Mouse (Mus musculus): ENCODE data around the gene Dand5.

Gene Dand5

DNA sequence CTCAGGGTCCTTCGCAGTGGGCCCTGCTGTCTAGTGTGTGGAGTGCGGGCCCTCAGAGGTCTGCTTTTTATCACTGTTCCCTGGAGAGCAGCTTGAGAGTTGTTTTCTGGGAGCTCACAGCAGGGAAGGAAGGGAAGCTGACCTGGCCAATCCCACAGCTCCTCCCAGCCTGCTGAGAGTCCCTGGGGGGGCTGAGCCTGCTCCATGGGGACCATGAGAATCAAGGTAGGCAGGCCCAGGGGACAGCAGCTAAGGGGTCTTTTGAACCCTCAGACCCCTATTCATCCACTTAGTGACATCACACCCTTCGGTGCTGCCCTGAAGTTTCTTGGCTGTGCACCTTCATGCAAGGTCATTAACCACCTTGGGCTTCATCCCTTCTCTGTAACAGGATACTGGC, at the start of gene Dand5:
Dand5 (minus strand) TSS at position 101 of the 400 bp plus-strand sequence.
- no peak for DNase-seq (ENCODE audit: low spot score)

DNA sequence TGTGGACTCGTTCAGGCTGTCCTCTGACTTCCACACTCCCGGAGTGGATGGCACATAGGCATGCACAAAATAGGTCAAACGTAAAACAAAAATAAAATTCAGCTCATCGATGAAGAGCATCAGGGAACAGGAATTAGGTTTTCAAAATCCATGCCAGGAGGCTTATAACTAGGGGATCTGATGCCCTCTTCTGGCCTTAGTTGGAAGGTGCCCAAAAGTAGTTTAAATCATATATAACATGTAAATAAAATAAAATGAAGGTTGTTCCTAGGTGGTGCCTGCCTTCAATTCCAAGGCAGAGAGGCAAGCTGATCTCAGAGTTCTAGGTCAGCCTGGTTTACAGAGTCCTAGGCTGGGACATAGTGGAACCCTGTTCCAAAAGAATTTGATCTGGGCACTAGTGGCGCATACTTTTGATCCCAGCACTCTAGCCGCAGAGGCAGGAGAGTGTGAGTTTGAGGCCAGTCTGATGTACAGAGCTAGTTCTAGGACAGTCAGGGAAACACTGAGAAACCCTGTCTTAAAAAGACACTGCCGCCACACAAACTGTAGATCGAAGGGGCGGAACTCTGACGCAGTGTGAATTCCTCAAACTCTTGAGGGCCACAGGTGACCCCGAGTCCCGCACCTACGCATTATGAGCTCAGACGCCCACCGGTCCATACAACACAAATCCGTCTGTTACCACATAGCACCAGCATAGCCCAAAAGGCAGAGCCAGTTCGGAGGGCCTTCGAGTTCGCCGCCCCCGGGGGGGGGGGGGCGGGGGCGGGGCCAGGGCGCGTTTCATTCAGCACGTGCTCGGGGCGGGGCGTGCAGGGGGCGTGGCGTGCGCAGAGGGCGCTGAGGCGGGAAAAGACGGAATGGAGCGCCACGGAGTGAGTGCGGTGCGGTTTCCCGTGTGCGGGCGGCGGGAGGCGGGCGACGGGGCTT, 49.0 kb upstream of the Dand5 start, which contains the start of gene Syce2:
Syce2 (plus strand) TSS at position 736 of the 933 bp plus-strand sequence.
- DNase-seq (ENCODE audit: low spot score): peak; percentile 84

DNA sequence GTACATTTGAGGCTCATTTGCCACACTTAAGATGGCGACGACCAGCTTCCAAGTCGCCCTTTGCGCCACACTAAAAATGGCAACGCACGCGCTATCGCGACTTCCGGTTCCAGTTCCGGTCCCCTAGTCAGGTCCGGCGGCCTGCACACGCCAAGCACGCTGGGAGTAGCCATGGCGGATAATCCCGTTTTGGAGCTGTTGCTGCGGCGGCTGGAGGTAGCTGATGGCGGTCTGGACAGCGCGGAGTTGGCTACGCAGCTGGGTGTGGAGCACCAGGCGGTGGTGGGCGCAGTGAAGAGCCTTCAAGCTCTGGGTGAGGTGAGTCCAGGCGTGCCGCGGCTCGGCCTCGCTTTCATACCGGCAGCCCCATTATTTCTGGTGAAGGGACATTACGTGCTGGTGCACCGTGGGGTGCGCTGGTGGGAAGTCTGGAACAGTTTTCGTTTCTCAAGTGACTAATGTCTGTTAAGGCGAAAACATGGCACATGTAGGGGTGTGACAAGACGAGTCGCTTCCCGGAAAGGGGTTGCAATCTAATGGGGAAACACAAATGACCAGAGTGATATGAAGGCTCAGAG, 34.3 kb upstream of the Dand5 start, which contains the start of gene Farsa:
Farsa (plus strand) TSS at position 126 of the 578 bp plus-strand sequence.
- peak; percentile 90 for DNase-seq (ENCODE audit: low spot score)

GRCm38 (mm10) chr8:84856434-84856833, 33.8 kb upstream of the Dand5 start:
- DNase-seq (ENCODE audit: low spot score): no peak

DNA sequence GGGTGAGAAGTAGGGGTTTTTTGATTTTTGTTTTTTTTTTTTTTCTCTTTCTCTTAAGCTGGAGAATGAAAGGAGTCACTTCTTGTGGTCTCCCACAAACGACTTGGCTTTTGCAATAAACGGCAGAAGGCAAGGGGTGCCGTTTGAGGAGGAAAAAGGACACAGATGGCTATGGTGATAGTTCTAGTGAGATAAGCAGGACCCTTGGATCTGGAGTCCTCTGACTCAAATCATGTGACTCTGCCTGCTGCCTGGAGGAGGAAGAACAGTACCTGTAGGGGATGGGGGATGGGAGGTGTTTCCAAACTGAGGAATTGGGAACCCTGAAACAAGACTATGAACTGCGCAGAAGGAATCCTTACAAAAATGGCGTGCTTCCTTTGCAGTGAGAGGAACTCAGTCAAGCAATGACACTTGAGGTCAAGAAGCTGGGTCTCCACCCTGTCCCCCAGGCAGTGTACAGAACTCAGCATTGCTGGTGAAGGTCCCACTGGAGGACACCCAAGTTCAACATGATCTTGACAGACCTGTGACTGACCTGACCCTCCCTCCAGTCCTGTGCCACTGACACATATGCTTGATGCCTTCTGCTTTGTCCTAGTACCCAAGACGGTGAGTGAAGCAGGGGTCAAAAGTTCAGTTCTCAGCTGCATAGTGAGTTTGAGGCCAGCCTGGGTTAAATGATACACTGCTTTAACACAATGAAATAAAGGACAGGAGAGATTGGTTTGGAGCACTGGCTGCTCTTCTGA, 25.2 kb upstream of the Dand5 start:
- DNase-seq (ENCODE audit: low spot score): peak; percentile 41

GRCm38 (mm10) chr8:84846722-84847572, 24.3 kb upstream of the Dand5 start, which contains the start of gene Calr:
Gene Calr, minus strand, starts transcription at chr8:84846934.
- peak; percentile 100 for DNase-seq (ENCODE audit: low spot score)

DNA sequence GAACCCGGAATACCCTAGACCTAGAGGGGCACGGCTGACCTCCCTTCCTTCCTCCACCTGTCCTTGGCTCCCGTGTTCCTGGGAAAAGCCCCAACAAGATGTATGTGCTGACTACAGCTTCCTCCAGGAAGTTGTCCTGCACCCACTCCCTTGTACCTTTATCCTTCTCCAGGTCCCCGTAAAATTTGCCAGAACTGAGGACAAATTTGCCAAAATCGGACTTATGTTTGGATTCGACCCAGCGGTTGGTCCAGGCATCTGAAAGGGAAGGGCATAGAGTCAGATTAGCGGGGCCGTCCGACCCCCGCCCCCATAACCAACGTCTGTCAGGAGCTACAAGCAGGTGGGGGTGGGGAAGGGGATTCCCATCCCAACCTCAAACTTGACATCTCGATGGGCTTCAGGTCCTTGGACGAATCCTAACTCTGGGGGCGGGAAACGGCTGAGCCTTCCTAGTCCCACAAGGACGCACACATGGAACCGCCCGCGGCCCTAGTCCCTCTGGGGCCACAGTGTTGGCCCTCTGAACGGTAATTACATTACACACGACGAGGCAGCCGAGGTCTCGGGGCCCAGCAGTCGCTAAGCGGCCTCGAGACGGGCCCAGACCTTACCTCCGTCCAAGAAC, 23.6 kb upstream of the Dand5 start:
- no peak for DNase-seq (ENCODE audit: low spot score)

DNA sequence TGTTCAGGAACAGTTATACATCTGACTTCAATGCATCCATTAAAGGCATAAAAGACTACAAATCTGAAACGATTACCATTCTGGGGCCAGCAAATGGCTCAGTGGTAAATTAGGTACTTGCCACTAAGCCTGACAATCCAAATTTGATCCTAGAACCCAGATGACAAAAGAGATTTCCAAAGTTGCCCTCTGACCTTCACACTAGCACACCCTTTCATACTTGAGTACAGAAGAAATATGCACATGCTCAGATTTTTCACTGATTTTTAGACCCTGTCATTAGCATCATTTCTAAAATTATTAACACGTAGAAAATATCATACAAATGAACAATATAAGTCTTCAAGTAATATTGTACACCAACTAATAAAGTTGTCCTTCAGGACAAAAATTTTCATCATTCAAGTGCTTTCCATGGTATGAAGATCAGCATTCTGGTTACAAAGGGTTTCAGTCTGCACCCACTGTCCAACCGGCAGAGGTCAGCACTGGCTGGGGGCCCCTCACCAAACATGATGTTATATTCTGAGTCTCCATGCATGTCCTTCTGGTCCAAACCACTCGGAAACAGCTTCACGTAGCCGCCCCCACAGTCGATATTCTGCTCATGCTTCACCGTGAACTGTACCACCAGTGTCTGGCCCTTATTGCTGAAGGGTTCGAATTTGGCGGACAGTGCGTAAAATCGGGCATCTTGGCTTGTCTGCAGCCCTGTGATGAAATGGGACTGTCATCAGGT, 22.9 kb upstream of the Dand5 start:
- DNase-seq (ENCODE audit: low spot score): no peak

GRCm38 (mm10) chr8:84844397-84845070, 21.9 kb upstream of the Dand5 start:
- DNase-seq (ENCODE audit: low spot score): no peak

- DNase-seq (ENCODE audit: low spot score): no peak
Measured at GRCm38 (mm10) chr8:84841514-84841913, 18.9 kb upstream of the Dand5 start.

DNA sequence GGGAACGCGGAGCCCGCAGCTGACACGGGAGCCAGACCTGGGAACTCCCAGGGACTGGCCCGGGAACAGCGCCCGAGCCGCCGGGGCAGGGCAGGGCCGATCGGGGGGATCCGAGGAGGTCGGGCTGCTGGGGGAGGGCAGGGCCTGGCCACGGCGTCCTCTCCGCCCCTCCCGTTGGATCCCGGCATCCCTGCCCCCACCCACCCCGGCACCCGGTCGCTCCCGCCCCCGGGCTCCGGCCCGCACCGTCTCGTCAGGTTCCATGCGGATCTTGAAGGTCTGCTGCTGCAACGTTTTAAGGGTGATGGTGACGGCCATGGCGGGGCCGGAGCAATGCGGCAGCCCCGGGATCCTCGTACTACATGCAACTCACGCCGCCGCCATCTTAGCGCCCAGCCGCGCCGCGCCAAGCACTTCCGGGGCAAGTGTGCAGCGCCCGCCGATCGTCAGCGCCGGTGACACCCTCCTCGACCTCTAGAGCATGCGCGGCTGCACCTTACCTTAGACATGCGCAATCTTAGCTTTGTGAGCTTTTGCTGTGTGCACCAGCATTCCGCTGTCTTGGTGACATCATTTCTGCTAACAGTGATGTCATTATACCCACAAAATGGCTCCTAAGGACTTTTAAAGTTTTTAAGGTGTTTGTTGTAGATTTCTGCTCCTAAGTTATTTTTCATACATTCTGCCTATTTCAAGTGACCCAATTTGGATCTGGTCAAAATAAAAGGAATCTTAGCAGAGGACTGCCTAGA, 17.8 kb upstream of the Dand5 start, which contains the start of gene Rad23a:
Rad23a (minus strand) TSS at position 418 of the 752 bp plus-strand sequence.
- peak; percentile 96 for DNase-seq (ENCODE audit: low spot score)

GRCm38 (mm10) chr8:84839875-84840247, 17.2 kb upstream of the Dand5 start:
- DNase-seq (ENCODE audit: low spot score): no peak

- no peak for DNase-seq (ENCODE audit: low spot score)
Measured at GRCm38 (mm10) chr8:84839411-84839810, 16.8 kb upstream of the Dand5 start.

DNA sequence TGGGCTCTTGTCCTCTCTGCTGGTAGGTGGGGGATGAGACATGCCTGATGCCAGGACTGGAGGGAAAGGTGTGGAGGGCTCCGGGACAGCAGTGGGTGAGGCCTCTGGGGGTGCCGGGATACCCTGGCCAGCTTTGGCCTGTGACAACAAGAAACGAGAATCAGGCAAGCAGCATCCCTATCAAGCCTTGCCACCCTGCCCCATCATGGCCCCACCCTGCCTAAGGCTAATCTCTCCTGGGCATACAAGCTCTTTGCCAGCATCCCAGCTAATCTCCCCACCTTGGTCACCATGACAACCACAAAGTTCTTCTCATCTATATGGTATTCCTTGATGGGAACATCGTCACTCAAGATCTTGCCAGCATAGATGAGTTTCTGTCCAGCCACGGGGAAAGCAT, 15.9 kb upstream of the Dand5 start:
- DNase-seq (ENCODE audit: low spot score): no peak

DNA sequence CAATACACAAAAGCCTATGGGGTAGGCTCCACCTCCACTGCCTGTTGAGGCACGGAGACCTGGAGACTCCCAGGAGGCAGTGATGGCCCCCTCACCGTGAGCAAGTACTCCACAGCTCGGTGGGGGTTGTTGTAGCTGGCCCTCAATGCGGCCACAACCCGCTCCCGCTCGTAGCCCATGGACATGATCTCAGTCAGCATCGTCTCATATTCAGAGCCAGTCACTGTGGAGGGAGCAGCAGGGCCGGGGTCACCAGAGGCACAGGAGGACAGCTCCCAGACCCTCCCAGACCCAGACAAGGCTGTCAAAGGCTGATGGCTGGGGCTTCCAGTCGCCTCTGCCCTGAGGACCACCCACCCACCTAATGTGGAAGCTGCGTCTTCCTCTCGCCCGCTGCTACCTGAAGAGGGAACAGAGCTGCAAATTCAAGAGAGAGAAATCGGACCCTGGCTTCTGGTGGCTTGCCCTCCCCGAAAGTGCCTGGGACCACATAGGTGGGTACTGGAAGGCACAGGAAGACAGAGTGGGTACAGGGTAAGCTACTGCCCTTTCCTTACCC, 15.4 kb upstream of the Dand5 start:
- DNase-seq (ENCODE audit: low spot score): no peak

- DNase-seq (ENCODE audit: low spot score): no peak
Measured at GRCm38 (mm10) chr8:84837149-84837911, 14.7 kb upstream of the Dand5 start.

All from T-cell, adult 2 months (primary cell).